Mouse (Mus musculus): Measurements from ENCODE around the gene Eif2d.

Eif2d gene

GRCm38 (mm10) chr1:131184253-131184955 is 31.4 kb downstream of the Eif2d start:
- no peak for DNase-seq (ENCODE audit: low read depth)

GRCm38 (mm10) chr1:131184956-131185660 is 32.1 kb downstream of the Eif2d start:
- no peak for DNase-seq (ENCODE audit: low read depth)

DNA sequence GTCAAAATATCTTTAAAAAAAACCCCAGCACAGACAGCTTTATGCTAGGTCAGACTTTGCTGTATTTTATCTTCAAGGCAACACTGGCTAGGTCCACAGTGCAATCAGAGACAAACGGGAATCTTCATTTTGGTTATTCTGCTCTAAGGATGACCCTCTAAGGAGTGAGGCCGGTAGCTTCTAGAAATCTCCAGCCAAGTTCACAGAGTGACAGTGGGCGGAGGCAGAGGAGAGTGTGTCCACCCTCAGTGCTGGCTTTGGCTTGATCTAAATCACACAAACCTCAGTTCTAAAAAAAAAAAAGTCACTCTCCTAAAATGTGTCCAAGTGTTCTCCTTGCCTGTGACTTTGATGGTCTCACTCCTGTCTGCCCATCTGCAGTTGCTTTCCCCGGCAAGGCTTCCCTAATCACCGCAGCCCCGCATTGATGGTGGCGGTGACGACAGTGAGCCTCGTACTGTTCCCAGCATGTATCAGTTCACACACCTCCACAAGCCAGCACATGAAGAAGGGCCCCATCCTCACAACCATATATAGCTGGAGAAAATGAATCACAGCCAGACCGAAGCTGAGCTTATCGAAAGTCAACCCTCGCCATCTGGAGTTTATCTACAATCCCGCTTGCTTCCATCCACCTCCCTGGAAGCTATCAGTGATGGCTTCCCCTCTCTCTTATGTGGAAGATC is 33.0 kb downstream of the Eif2d start:
- no peak for DNase-seq (ENCODE audit: low read depth)

DNA sequence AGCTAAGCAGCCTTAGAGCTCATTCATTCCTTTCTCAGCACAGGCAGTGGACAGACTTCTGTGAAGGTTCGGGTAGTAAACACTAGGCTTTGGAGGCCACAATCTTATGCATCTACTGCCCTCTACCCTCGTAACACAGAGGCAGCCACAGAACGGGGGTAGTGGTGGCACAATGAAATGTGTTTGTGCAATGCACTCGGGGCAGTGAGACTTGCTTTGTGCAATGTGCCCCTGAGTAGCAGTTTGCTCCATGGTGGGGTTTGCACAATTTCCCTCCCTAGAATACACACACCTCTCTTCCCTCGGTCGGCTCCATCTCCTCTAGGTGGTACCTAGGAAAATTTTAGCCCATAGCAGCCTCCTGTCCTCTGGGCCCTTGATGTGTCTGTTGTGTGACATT is 34.0 kb downstream of the Eif2d start:
- DNase-seq (ENCODE audit: low read depth) = no peak

DNA sequence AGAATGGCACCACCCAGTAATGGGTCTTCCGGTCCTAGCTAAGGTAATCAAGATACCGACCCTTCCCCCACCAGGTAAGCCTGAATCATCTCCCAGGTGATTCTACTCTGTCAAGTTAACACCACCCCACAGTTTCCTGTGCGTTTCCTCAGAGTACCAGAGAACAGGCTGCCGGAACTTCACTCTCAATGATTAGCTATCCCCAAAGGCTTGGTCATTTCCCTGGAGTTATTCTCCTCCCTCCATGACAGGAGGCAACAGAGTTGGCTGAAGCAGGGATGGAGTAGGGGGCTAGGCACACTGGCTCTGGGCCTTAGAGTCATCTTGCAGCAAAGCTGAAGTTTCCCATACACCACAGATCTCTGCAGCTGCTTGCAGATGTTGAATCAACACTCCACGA is 34.9 kb downstream of the Eif2d start:
- DNase-seq (ENCODE audit: low read depth) = no peak

DNA sequence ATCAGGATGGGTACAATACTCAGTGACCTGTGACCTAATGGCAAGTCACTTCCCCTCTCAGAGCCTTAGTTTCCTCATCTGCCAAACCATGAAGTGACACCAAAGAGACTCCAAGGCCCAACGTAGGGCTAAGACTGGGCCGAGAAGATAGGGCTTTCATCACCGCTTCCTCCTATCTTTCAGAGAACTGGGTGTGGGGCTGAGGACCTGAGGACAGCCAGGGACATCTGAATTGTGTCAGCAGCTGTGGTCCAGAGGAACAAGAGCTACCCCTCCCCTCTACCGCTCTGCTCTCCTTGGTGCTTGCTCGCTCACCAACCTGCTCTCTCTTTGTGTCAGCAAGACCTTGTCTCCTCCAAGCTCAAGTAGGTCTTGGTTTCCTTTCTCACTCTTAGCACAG is 35.7 kb downstream of the Eif2d start:
- DNase-seq (ENCODE audit: low read depth) = no peak

DNA sequence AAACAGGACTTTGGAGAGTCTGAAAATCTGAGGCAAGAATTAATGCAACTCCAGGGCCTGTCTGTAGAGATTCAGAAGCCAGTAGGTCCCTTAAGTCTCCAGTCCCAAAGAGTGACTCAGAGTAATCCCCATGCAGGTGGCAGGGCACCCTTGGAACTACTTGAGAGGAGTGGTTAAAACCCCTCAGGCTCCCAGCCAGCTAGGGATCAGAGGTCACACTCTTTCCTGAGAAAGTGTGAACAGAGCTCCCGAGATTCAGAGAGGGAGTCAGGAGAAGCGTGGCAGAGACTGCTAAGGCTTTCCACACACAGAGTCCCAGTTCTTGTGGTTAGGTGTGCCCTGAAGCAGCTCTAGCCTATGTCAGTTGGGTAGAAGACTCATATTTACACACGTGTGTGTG is 40.8 kb downstream of the Eif2d start:
- DNase-seq (ENCODE audit: low read depth) = no peak

DNA sequence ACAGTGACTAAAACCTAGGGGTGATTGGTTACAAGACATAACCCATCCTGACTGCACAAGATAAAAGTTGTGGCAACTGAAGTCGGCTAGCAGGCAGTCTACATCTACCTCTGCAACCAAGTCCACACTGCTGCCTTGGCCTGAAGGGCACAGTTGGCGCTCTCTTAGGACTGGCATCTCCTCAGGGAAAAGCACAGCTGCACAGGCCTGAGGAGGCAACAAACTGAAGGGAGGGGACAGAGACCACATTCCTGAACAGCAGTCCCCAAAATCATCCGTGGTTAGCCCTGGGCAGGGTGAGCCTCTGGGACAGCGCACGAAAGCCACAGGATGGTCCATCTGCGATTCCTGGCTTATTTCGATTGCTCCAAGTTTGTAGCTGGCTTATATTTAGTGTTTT is 42.7 kb downstream of the Eif2d start:
- DNase-seq (ENCODE audit: low read depth) = no peak

GRCm38 (mm10) chr1:131196107-131196506 is 43.1 kb downstream of the Eif2d start:
- DNase-seq (ENCODE audit: low read depth) = no peak

DNA sequence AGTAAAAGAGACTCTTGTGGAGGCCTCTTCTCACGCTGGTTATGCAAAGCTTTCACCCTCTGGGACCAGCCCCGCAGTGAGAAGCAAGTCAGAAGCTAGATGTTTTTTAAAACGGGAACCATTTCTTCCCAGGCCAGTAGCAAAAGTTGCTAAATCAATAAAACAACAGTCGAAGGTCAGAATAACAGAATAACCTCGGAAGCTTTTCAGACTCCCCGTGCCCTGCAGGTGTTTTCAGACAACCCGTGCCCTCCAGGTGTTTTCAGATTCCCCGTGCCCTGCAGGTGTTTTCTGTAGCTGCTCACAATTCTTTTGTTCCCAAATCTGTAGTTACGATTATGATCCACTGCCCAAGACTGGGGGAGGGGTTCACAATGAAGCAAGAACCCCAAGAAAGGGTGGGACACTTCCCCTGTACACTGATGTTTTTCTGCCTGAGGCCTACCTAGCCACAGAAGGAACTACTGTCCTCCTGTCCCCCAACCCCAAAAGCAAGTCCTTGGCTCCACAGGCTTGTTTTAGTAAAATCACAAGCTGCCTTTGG is 45.5 kb downstream of the Eif2d start:
- no peak for DNase-seq (ENCODE audit: low read depth)

DNA sequence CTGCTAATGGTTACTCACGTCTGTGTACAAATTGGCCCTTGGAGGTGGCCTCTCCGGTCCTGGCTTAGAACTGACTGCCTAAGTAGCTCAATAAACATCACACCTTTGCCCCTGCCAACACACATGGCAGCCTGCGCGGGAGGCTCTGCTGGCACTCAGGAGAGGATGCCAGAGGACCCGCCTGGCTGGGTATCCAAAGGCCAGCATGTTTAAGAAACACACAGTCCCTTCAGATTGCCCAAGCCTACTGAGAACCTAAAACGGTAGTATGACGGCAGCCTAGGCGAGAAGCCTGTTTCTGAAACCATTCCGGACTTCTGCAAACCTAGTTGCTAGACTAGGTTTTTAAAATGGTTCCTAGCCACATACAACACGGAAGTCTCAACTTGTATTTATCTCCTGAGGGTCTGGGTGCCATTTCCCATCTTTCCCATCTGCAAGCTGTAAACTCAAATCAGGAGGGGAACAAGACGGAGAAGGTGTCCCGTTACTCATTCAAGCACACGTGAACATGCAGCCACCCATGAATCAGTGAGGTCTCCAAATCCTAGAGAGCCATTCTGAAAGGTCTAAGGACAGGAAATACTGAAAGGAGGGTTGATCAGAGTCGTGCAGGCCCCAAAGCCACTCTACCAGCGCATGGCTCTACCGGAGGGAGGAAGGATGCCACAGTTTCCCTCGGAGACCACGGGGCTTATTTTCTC is 46.3 kb downstream of the Eif2d start:
- no peak for DNase-seq (ENCODE audit: low read depth)

DNA sequence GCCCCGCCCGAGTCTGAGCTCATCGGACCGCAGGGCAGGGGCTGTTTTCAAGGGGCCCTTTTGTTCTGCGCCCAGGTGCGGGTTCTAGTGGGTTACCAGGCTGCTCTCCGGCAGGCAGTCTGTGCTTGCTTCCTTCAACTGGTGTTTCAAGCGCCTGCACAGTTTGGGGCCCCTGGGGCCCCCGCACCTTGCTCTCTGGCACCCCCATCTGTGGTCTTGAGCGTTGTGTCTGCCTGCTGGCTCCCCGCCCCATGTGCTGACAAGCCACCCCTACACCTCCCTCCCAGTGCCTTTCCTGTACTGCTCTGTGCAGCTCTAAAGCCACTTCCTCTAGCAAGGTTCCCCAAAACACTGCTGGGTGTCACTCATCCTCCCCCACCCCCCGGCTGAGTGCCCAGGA is 47.0 kb downstream of the Eif2d start:
- DNase-seq (ENCODE audit: low read depth) = peak; percentile 20

- no peak for DNase-seq (ENCODE audit: low read depth)
Measured at GRCm38 (mm10) chr1:131200588-131200987, 47.6 kb downstream of the Eif2d start.

GRCm38 (mm10) chr1:131201391-131201790 is 48.4 kb downstream of the Eif2d start:
- no peak for DNase-seq (ENCODE audit: low read depth)

GRCm38 (mm10) chr1:131204461-131204860 is 51.5 kb downstream of the Eif2d start:
- DNase-seq (ENCODE audit: low read depth) = no peak

GRCm38 (mm10) chr1:131206342-131206741 is 53.4 kb downstream of the Eif2d start:
- no peak for DNase-seq (ENCODE audit: low read depth)

DNA sequence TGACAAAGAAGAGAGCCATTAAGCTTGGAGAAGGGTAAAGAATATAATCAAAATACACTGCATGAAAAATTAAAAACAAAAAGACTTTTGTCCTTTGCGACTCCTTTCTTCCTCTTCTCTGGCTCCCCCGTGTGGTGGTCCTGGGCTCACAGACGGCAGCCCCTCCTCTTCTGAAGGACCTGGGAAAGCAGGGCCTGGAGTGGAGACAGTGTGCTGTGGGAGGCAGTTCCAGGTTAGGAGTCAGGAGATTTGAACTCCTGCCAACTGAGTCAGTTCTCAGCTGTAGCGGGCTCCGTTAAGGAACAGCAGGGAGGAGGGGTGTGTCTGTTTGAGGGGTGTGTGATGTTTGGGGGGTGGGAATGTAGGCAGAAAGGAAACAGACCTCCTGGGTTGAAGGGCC is 54.5 kb downstream of the Eif2d start:
- DNase-seq (ENCODE audit: low read depth) = no peak

- DNase-seq (ENCODE audit: low read depth) = no peak
Measured at GRCm38 (mm10) chr1:131208081-131208480, 55.1 kb downstream of the Eif2d start.

DNA sequence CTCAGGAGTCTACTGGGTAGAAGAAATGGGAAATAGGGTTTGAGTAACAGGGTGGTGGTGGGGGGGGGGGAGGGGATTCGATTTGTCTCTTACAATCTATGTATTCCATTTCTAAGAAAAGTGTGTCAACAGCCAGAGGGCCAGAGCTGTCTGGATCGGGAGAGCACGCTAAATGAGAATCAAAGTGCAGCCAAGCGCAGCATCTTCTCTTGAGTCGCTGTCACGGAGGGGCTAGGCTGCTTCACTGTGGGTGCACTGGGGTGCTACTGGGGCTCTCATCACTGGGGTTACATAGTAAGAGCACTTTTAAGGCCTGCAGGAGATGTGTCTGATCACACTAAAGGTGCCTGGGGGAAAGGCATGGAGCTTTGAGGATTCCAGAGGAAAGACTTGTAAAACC is 55.8 kb downstream of the Eif2d start:
- DNase-seq (ENCODE audit: low read depth) = no peak

DNA sequence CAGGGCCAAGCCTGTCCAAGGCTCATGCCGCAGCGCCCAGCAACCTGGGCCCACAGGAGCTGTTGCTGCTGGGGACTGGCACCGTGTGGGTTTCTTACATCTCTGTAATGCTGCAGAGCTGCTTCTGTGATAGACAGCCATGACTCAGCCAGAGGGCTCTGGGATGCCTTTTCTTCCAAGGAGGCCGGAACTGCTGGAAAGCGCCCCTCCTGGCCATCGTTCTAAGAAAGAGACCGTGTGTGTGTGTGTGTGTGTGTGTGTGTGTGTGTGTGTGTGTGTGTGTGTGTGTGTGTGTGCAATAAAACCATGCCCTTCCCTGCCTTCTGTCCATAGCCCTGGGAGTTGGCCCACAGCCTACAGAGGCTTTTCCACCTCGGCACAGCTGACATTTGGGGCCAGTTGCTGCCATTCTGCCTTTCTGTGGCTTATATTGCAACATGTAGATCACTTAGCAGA is 57.0 kb downstream of the Eif2d start:
- no peak for DNase-seq (ENCODE audit: low read depth)

DNA sequence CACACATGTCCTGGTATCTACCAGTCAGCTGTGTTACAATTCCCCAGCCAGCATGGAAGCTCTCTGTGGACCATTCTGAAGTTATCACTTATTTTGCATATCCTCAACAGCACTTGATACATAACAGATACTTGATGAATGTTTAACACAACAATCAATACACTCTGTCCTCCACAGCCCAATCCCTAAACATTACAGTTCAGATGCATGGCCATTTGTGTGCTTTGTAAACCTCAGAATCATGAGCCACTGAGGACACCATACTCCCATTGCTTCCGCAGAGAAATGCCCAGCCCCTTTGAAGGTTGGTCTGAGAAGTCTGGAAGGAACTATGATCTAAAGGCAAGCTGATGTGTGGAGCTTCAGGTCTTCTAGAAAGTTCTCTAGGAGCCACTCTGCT is 58.7 kb downstream of the Eif2d start:
- no peak for DNase-seq (ENCODE audit: low read depth)

DNA sequence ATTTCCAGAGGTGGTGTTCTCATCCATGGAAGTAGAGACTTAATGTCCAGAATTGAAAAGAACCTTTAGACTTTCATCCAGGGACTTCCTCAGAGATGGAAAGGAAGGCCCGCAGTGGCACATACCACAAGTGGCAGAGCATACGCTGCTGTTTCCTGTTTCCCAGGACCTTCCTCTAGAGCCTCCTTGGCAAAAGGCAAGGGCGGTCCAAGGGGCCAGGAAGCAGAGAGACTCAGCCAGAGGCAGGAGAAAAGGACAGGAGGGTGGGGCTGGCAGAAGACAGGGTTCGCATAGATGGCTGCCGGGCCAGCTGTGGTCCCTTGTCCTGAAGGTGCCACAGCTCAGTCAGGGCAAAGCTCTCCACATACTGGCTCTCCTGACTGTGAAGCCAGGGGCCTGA is 60.0 kb downstream of the Eif2d start:
- no peak for DNase-seq (ENCODE audit: low read depth)

Data from c-Kit-positive CD71-positive TER-119-negative erythroid progenitor cells, embryonic 14.5 days (primary cell).